Mouse (Mus musculus): Measurements from ENCODE around the gene Aox3. TPM values are rescaled to one million over a fixed set of nuclear protein-coding genes. Genes with fewer than 3 reads are reported as not detected.

Gene Aox3
- polyA plus RNA-seq, 1 experiment from 2014 or later, result 0.12 TPM

DNA sequence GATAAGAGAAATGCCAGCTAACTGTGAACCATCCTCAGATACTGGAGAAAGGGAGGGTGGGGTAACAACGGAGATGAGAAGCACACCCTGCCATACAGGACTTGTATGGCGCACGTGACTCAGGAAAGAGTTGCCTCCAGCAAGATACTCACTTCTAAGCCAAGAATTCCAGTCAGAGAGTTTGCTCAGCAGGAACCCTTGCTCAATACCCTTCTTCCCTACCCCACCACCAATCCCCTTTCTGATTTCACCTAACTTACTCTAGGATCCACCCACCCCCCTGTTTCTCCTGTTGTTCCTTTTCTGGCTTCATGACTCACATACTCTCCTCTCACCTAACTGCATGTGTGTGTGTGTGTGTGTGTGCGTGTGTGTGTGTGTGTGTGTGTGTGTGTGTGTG lies 1.6 kb upstream of the Aox3 start:
- DNase-seq (ENCODE audit: low spot score), result no peak
- Histone ChIP-seq H3K4me3 (no peak overlapping the region), H3K36me3 (no peaks in the 10 kb centered on the region), H3K4me1 (no peaks in the 10 kb centered on the region), H3K27me3 (ENCODE audit: low read depth, poor library complexity, severe bottlenecking) (no peaks in the 10 kb centered on the region), H3K27ac (replicated peaks) (no peak overlapping the region), H3K9me3 (replicated peaks) (no peaks in the 10 kb centered on the region)
- WGBS, result 87% methylated on average over 4 of the region's 4 CpGs

DNA sequence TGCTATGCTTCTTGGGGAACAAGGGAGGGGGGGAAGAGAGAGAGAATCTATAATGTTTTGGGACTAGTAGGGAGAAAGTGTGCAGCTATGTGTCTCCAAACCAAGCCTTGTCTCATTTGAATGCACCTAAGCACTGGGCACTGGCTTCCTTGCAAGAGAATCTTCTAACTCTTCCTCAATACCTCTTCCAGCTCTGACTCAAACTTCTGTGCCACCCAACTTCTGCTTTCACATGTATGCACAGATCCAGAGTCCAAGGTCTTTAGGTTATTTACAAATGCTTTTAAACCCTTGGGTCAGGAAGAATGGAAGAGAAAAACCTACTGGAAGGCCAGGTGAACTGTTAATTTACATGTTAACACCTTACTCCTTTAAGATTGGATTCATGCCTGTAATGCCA lies 511 bp downstream of the Aox3 start:
- Histone ChIP-seq H3K9me3 (replicated peaks) (no peaks in the 10 kb centered on the region), H3K36me3 (no peaks in the 10 kb centered on the region), H3K27me3 (ENCODE audit: low read depth, poor library complexity, severe bottlenecking) (no peaks in the 10 kb centered on the region), H3K27ac (replicated peaks) (no peak overlapping the region), H3K4me3 (no peak overlapping the region), H3K4me1 (no peaks in the 10 kb centered on the region)
- no peak for DNase-seq (ENCODE audit: low spot score)

DNA sequence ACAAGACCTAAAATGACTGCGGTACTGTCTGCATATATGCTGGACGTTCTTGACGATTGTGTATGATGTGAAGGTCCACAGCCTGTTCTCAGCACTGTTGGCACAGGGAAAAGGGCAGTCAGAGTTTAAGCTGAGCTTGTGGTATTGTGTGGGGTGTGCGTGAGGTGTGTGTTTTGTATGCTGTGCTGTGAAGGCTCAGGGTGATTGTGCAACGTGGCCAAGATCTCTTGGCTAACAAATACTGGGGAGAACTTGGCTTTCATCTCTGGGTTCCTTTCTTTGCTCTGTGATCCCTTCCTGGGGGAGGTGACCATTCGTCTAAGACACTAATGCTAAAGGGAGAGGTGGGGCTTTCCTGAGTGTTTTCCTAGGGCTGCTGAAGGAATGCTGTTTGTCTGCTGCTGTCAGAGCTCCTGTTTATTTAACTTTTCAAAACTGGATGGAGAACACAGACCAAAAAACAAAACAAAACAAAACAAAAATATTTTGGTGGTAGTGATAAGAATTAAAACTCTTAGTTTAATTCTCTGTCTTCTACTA lies 1.2 kb downstream of the Aox3 start:
- Histone ChIP-seq H3K27me3 (ENCODE audit: low read depth, poor library complexity, severe bottlenecking) (no peaks in the 10 kb centered on the region), H3K27ac (replicated peaks) (no peak overlapping the region), H3K4me1 (no peaks in the 10 kb centered on the region), H3K4me3 (no peak overlapping the region), H3K9me3 (replicated peaks) (no peaks in the 10 kb centered on the region), H3K36me3 (no peaks in the 10 kb centered on the region)
- DNase-seq (ENCODE audit: low spot score), result no peak
- 72% methylated on average over 6 of the region's 6 CpGs for WGBS

DNA sequence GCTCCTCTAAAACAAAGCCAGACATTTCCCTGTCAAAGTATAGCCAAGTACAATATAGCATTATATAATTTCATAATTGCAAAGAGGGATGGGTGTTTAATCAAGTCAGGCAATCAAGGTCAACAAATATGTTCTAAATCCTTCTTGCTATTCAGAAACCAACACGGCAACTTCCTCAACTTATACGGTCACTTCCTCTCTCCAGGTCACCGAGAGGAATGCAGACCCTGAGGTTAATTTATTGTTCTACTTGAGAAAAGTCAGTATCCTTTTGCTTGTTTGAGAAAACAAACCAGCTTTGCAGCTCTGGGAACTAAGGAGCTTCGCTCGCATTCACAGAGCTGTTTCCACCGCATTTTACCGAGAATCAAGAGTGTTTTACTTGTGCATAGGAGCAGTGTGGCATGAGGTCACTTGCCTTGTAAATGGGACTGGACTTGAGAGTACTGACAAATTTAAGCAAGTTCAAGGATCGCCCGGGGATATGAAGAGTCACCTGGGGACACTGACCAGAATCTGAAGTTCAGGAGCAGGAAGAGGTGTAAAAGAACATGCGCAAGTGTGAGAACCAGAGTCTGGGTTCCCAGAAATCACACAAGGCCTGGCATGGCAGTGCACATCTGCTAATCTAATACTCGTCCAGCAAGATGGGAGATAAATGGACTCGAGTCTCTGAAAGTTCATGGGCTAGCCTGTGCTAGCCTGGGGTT lies 1.9 kb downstream of the Aox3 start:
- no peaks in the 10 kb centered on the region for H3K27me3 ChIP-seq (ENCODE audit: low read depth, poor library complexity, severe bottlenecking)
- no peaks in the 10 kb centered on the region for H3K9me3 ChIP-seq (replicated peaks)
- no peak overlapping the region for H3K4me3 ChIP-seq
- no peak overlapping the region for H3K27ac ChIP-seq (replicated peaks)
- no peaks in the 10 kb centered on the region for H3K4me1 ChIP-seq
- DNase-seq (ENCODE audit: low spot score), result no peak
- no peaks in the 10 kb centered on the region for H3K36me3 ChIP-seq
- WGBS, result 80% methylated on average over 12 of the region's 12 CpGs

DNA sequence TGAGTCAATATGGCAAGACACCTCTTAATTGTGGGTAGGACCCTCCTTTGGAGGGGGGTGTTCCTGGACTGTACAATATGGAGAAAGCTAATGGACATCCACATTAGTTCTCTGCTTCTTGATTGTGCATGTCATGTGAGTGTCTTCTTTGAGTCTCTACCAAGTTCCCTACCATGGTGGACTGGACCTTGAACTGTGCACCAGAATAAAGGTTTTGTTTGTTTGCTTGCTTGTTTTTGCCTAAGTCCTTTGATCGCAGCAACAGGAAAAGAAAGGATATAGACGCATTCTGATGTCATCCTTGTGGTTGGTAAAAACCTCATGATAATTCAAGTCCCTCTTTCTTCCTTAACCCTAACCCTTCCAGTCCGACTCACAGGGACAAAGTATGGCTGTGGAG lies 5.3 kb downstream of the Aox3 start:
- Histone ChIP-seq H3K4me1 (no peaks in the 10 kb centered on the region), H3K9me3 (replicated peaks) (no peaks in the 10 kb centered on the region), H3K36me3 (no peaks in the 10 kb centered on the region), H3K27me3 (ENCODE audit: low read depth, poor library complexity, severe bottlenecking) (no peaks in the 10 kb centered on the region), H3K4me3 (no peak overlapping the region), H3K27ac (replicated peaks) (no peak overlapping the region)
- no peak for DNase-seq (ENCODE audit: low spot score)
- WGBS, result 96% methylated on average over 3 of the region's 3 CpGs

DNA sequence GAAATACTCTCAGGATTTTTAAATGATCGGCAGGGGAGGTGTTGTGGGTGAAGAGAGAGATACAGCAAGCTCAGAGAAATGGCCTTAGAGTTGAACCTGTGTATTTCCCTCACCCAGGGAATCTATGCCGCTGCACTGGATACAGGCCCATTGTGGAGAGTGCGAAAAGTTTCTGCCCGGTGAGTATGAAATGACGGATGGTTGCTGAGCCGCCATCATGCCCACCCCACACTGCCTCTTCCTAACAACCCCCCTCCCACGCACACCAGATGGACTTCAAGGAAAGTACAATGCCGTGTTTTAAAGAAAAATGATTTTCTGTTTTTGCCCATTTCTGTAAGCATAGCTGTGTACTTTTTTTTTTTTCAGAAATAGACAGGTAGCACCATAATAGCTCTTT lies 12.0 kb downstream of the Aox3 start:
- no peak overlapping the region for H3K27ac ChIP-seq (replicated peaks)
- no peaks in the 10 kb centered on the region for H3K4me1 ChIP-seq
- no peaks in the 10 kb centered on the region for H3K9me3 ChIP-seq (replicated peaks)
- no peak overlapping the region for H3K4me3 ChIP-seq
- no peaks in the 10 kb centered on the region for H3K36me3 ChIP-seq
- H3K27me3 ChIP-seq (ENCODE audit: low read depth, poor library complexity, severe bottlenecking), result no peaks in the 10 kb centered on the region
- no peak for DNase-seq (ENCODE audit: low spot score)
- 89% methylated on average over 8 of the region's 8 CpGs for WGBS

DNA sequence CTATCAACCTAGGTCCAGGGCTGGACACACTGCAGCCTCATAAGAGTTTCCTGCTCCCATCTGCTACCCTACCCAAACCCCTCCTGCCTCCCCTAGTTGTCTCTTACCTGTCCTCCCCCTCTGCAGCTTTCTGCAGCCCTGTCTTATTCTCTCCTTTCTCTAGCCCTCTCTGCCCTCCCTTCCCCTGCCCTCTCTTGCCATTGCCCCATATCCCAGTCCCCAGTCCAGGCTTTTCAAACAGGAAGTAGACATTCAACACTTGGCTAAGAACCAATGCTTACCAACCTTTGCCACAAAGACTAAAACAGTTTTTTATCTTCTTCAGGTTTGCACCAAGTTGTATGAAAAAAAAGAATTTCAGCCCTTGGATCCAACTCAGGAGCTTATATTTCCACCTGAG lies 25.0 kb downstream of the Aox3 start:
- Histone ChIP-seq H3K4me3 (no peak overlapping the region), H3K4me1 (no peaks in the 10 kb centered on the region), H3K27me3 (ENCODE audit: low read depth, poor library complexity, severe bottlenecking) (no peaks in the 10 kb centered on the region), H3K27ac (replicated peaks) (no peak overlapping the region), H3K36me3 (no peaks in the 10 kb centered on the region), H3K9me3 (replicated peaks) (peaks cover 4% of the 10 kb centered on the region; the same call in 1 of the 2 replicates)
- no peak for DNase-seq (ENCODE audit: low spot score)

DNA sequence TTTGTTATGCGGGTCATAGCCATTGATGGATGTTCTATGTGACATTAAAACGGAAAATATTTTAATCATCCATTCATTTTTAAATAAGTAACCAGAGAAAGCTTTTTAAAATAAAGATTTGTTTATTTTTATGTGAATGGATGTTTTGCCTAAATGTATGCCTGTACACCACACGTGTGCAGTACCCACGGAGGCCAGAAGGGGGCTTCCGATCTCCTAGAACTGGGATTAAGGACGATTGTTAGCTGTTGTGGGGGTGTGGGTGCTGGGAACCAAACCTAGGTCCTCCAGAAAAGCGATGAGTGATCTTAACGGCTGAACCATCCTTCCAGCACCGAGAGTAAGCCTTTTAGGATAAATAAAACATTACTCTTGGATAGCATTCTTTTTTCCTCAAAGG lies 26.1 kb downstream of the Aox3 start:
- Histone ChIP-seq H3K4me3 (no peak overlapping the region), H3K27me3 (ENCODE audit: low read depth, poor library complexity, severe bottlenecking) (no peaks in the 10 kb centered on the region), H3K27ac (replicated peaks) (no peak overlapping the region), H3K36me3 (no peaks in the 10 kb centered on the region), H3K4me1 (no peaks in the 10 kb centered on the region), H3K9me3 (replicated peaks) (peaks cover 4% of the 10 kb centered on the region; the same call in 1 of the 2 replicates)
- 90% methylated on average over 9 of the region's 9 CpGs for WGBS
- no peak for DNase-seq (ENCODE audit: low spot score)

DNA sequence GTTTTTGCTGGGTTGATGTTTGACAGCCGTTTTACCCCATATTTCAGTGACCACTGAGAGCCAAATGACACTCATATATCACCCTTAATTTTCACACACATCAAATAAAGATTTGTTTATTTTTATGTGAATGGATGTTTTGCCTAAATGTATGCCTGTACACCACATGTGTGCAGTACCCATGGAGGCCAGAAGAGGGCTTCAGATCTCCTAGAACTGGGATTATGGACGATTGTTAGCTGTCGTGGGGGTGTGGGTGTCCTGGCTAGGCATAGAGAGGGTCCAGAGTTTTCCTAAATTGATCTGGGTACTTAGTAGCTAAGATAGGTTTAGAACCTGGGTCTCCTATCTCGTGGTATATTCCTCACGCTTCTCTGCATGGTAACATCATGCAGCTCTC lies 27.7 kb downstream of the Aox3 start:
- Histone ChIP-seq H3K4me1 (no peaks in the 10 kb centered on the region), H3K27ac (replicated peaks) (no peak overlapping the region), H3K9me3 (replicated peaks) (peaks cover 4% of the 10 kb centered on the region; the same call in 1 of the 2 replicates), H3K4me3 (no peak overlapping the region), H3K36me3 (no peaks in the 10 kb centered on the region), H3K27me3 (ENCODE audit: low read depth, poor library complexity, severe bottlenecking) (no peaks in the 10 kb centered on the region)
- no peak for DNase-seq (ENCODE audit: low spot score)
- 89% methylated on average over 5 of the region's 5 CpGs for WGBS

DNA sequence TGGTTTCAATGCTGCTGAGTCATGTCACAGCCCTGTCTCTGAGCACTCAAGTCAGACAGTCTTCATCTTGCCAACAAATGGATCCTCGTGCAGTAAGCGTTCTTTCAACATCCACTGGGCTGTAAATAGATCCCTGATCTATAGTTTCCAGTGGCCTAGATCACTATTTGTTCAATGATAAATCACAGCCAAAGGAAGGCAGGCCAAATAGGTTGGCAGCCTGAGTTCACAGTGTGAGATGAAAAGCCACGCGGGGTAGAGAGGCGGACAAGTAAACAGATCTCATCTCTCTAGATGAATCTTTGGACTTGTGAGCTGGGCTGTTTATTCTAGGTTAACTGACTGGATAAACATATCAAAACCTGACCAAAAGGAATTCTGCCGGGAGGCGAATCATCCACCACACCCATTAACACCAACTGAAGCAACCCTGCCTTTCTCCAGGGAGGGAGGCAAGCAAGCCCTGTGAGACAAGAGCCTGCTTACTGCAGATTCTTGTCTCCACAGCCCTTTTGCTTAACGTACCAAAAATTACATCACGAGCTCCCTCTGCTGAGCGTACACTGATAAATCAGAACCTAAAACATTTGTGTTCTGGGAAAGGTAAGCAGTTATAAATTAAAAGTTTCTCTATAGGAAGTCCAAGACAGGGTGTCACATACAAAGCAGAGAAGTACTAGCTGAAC lies 31.6 kb downstream of the Aox3 start:
- WGBS, result 85% methylated on average over 10 of the region's 10 CpGs
- Histone ChIP-seq H3K36me3 (no peaks in the 10 kb centered on the region), H3K27me3 (ENCODE audit: low read depth, poor library complexity, severe bottlenecking) (no peaks in the 10 kb centered on the region), H3K4me1 (no peaks in the 10 kb centered on the region), H3K4me3 (no peak overlapping the region), H3K27ac (replicated peaks) (no peak overlapping the region), H3K9me3 (replicated peaks) (no peaks in the 10 kb centered on the region)
- no peak for DNase-seq (ENCODE audit: low spot score)

DNA sequence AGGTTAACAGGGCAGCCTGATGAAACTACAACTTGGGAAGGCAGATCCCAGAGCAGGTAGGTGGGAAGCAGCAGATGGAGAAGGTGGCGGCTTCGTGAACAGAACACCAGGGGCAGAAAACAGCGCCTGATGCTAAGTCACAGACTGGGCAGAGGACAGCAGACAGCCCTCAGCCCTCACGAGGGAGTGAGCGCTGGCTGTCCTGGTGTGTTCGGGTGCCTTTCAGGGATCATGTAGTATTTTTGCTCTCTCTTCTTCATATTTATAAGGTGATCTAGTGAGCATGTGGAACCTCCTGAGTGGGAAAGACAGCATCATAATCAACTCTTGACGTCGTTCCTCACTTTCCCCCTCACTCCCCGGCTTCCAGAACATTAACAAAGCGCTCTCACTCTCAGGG lies 33.1 kb downstream of the Aox3 start:
- 92% methylated on average over 10 of the region's 10 CpGs for WGBS

DNA sequence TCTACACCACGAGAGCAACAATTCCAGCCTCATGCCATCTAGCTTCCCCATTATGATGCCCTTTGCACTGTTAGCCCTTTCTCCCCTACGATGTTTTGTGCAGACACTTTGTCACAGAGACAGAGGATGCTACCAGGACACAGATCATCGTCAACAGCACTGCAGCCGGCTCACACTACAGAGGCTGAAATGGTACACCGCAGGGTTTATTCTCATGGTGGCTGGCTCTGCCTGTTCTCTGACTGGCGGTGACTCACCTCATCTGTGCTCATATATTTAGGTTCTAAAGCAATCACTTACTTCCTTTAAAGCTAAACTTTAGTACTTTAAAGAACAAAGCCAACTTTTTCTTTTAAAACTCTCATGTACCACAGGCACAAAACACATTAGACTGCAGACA lies 34.8 kb downstream of the Aox3 start:
- Histone ChIP-seq H3K4me3 (no peak overlapping the region), H3K27ac (replicated peaks) (no peak overlapping the region), H3K9me3 (replicated peaks) (no peaks in the 10 kb centered on the region), H3K4me1 (no peaks in the 10 kb centered on the region), H3K36me3 (no peaks in the 10 kb centered on the region), H3K27me3 (ENCODE audit: low read depth, poor library complexity, severe bottlenecking) (no peaks in the 10 kb centered on the region)
- no peak for DNase-seq (ENCODE audit: low spot score)
- 89% methylated on average over 6 of the region's 6 CpGs for WGBS

More for the DNA sequence above, 33.1 kb downstream of the Aox3 start:
- H3K4me1 ChIP-seq, result no peaks in the 10 kb centered on the region
- no peak for DNase-seq (ENCODE audit: low spot score)
- H3K27me3 ChIP-seq (ENCODE audit: low read depth, poor library complexity, severe bottlenecking), result no peaks in the 10 kb centered on the region
- H3K4me3 ChIP-seq, result no peak overlapping the region
- H3K27ac ChIP-seq (replicated peaks), result no peak overlapping the region
- H3K36me3 ChIP-seq, result no peaks in the 10 kb centered on the region
- no peaks in the 10 kb centered on the region for H3K9me3 ChIP-seq (replicated peaks)

DNA sequence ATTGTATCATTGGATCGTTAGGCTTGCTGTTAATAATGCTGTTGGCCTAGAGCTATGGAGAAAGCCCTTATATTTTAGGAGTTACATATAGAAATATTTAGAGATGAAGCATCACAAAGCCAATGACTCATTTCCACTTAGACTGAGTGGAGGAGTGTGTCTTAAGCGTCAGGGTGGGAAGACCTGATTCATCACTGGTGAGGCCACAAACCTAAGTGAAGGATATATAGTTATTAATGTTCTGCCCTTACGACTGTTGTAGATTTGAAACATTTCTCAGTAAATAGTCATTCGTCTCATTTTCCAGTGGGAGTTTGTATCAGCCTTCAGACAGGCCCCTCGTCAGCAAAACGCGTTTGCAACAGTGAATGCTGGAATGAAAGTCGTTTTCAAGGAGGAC lies 39.3 kb downstream of the Aox3 start:
- no peaks in the 10 kb centered on the region for H3K36me3 ChIP-seq
- H3K4me3 ChIP-seq, result no peak overlapping the region
- H3K9me3 ChIP-seq (replicated peaks), result no peaks in the 10 kb centered on the region
- no peak for DNase-seq (ENCODE audit: low spot score)
- no peaks in the 10 kb centered on the region for H3K27me3 ChIP-seq (ENCODE audit: low read depth, poor library complexity, severe bottlenecking)
- H3K27ac ChIP-seq (replicated peaks), result no peak overlapping the region
- no peaks in the 10 kb centered on the region for H3K4me1 ChIP-seq
- 88% methylated on average over 8 of the region's 8 CpGs for WGBS

Measured in midbrain, embryonic 10.5 days (tissue).